Mouse (Mus musculus): ENCODE data around the gene Gm9945. TPM values are rescaled to one million over a fixed set of nuclear protein-coding genes. Genes with fewer than 3 reads are reported as not detected.

Gm9945 gene
- polyA plus RNA-seq, 1 experiment from 2014 or later: not detected

- Histone ChIP-seq H3K4me3 (ENCODE audit: low read depth, low read length) (no peak overlapping the region), H3K9ac (ENCODE audit: low read depth, low read length) (no peak overlapping the region), H3K27me3 (ENCODE audit: control insufficient read depth, insufficient read depth, low read depth, low read length) (no peaks in the 10 kb centered on the region), H3K36me3 (ENCODE audit: control insufficient read depth, insufficient read depth, low read length) (no peaks in the 10 kb centered on the region), H3K27ac (ENCODE audit: low read length) (no peak overlapping the region), H3K4me1 (ENCODE audit: control insufficient read depth, insufficient read depth, low read length) (no peaks in the 10 kb centered on the region), H3K9me3 (replicated peaks; ENCODE audit: control insufficient read depth, low read length, poor library complexity, severe bottlenecking) (no peaks in the 10 kb centered on the region), H3K4me2 (ENCODE audit: low read length) (no peak overlapping the region)
- WGBS: 40% methylated on average over 6 of the region's 6 CpGs
- no peak for ATAC-seq
Measured at GRCm38 (mm10) chr11:53443861-53444260, 36.1 kb upstream of the Gm9945 start.

GRCm38 (mm10) chr11:53445562-53445961 is 34.4 kb upstream of the Gm9945 start:
- Histone ChIP-seq H3K9me3 (replicated peaks; ENCODE audit: control insufficient read depth, low read length, poor library complexity, severe bottlenecking) (no peaks in the 10 kb centered on the region), H3K4me1 (ENCODE audit: control insufficient read depth, insufficient read depth, low read length) (no peaks in the 10 kb centered on the region), H3K27me3 (ENCODE audit: control insufficient read depth, insufficient read depth, low read depth, low read length) (no peaks in the 10 kb centered on the region), H3K36me3 (ENCODE audit: control insufficient read depth, insufficient read depth, low read length) (no peaks in the 10 kb centered on the region), H3K4me3 (ENCODE audit: low read depth, low read length) (no peak overlapping the region), H3K9ac (ENCODE audit: low read depth, low read length) (no peak overlapping the region), H3K27ac (ENCODE audit: low read length) (no peak overlapping the region), H3K4me2 (ENCODE audit: low read length) (no peak overlapping the region)
- 54% methylated on average over 13 of the region's 13 CpGs for WGBS
- no peak for ATAC-seq

- H3K36me3 ChIP-seq (ENCODE audit: control insufficient read depth, insufficient read depth, low read length): no peaks in the 10 kb centered on the region
- no peak overlapping the region for H3K4me2 ChIP-seq (ENCODE audit: low read length)
- H3K4me1 ChIP-seq (ENCODE audit: control insufficient read depth, insufficient read depth, low read length): no peaks in the 10 kb centered on the region
- H3K27ac ChIP-seq (ENCODE audit: low read length): no peak overlapping the region
- H3K4me3 ChIP-seq (ENCODE audit: low read depth, low read length): no peak overlapping the region
- WGBS: 88% methylated on average over 13 of the region's 13 CpGs
- no peak overlapping the region for H3K9ac ChIP-seq (ENCODE audit: low read depth, low read length)
- no peaks in the 10 kb centered on the region for H3K9me3 ChIP-seq (replicated peaks; ENCODE audit: control insufficient read depth, low read length, poor library complexity, severe bottlenecking)
- H3K27me3 ChIP-seq (ENCODE audit: control insufficient read depth, insufficient read depth, low read depth, low read length): no peaks in the 10 kb centered on the region
- no peak for ATAC-seq
Measured at GRCm38 (mm10) chr11:53446183-53446582, 33.8 kb upstream of the Gm9945 start.

GRCm38 (mm10) chr11:53447996-53448395 is 32.0 kb upstream of the Gm9945 start:
- H3K27me3 ChIP-seq (ENCODE audit: control insufficient read depth, insufficient read depth, low read depth, low read length): no peaks in the 10 kb centered on the region
- H3K9ac ChIP-seq (ENCODE audit: low read depth, low read length): no peak overlapping the region
- H3K4me1 ChIP-seq (ENCODE audit: control insufficient read depth, insufficient read depth, low read length): no peaks in the 10 kb centered on the region
- ATAC-seq: no peak
- no peaks in the 10 kb centered on the region for H3K36me3 ChIP-seq (ENCODE audit: control insufficient read depth, insufficient read depth, low read length)
- no peak overlapping the region for H3K4me2 ChIP-seq (ENCODE audit: low read length)
- H3K4me3 ChIP-seq (ENCODE audit: low read depth, low read length): no peak overlapping the region
- 91% methylated on average over 8 of the region's 8 CpGs for WGBS
- H3K9me3 ChIP-seq (replicated peaks; ENCODE audit: control insufficient read depth, low read length, poor library complexity, severe bottlenecking): no peaks in the 10 kb centered on the region
- H3K27ac ChIP-seq (ENCODE audit: low read length): no peak overlapping the region

GRCm38 (mm10) chr11:53448529-53448928 is 31.4 kb upstream of the Gm9945 start:
- Histone ChIP-seq H3K27me3 (ENCODE audit: control insufficient read depth, insufficient read depth, low read depth, low read length) (no peaks in the 10 kb centered on the region), H3K4me3 (ENCODE audit: low read depth, low read length) (no peak overlapping the region)

GRCm38 (mm10) chr11:53450070-53450705 is 29.8 kb upstream of the Gm9945 start:
- no peak overlapping the region for H3K4me2 ChIP-seq (ENCODE audit: low read length)
- H3K27ac ChIP-seq (ENCODE audit: low read length): no peak overlapping the region
- H3K27me3 ChIP-seq (ENCODE audit: control insufficient read depth, insufficient read depth, low read depth, low read length): no peaks in the 10 kb centered on the region
- no peak overlapping the region for H3K9ac ChIP-seq (ENCODE audit: low read depth, low read length)
- H3K4me3 ChIP-seq (ENCODE audit: low read depth, low read length): no peak overlapping the region
- no peaks in the 10 kb centered on the region for H3K36me3 ChIP-seq (ENCODE audit: control insufficient read depth, insufficient read depth, low read length)
- H3K4me1 ChIP-seq (ENCODE audit: control insufficient read depth, insufficient read depth, low read length): no peaks in the 10 kb centered on the region
- ATAC-seq: no peak
- 68% methylated on average over 15 of the region's 15 CpGs for WGBS
- H3K9me3 ChIP-seq (replicated peaks; ENCODE audit: control insufficient read depth, low read length, poor library complexity, severe bottlenecking): no peaks in the 10 kb centered on the region

More at GRCm38 (mm10) chr11:53448529-53448928, 31.4 kb upstream of the Gm9945 start:
- no peak overlapping the region for H3K4me2 ChIP-seq (ENCODE audit: low read length)
- H3K4me1 ChIP-seq (ENCODE audit: control insufficient read depth, insufficient read depth, low read length): no peaks in the 10 kb centered on the region
- ATAC-seq: no peak
- H3K36me3 ChIP-seq (ENCODE audit: control insufficient read depth, insufficient read depth, low read length): no peaks in the 10 kb centered on the region
- WGBS: 81% methylated on average over 1 of the region's 1 CpGs
- no peak overlapping the region for H3K9ac ChIP-seq (ENCODE audit: low read depth, low read length)
- no peaks in the 10 kb centered on the region for H3K9me3 ChIP-seq (replicated peaks; ENCODE audit: control insufficient read depth, low read length, poor library complexity, severe bottlenecking)
- H3K27ac ChIP-seq (ENCODE audit: low read length): no peak overlapping the region

GRCm38 (mm10) chr11:53451361-53451760 is 28.6 kb upstream of the Gm9945 start:
- Histone ChIP-seq H3K4me1 (ENCODE audit: control insufficient read depth, insufficient read depth, low read length) (no peaks in the 10 kb centered on the region), H3K27me3 (ENCODE audit: control insufficient read depth, insufficient read depth, low read depth, low read length) (peaks cover 7% of the 10 kb centered on the region), H3K9ac (ENCODE audit: low read depth, low read length) (no peak overlapping the region), H3K36me3 (ENCODE audit: control insufficient read depth, insufficient read depth, low read length) (no peaks in the 10 kb centered on the region), H3K27ac (ENCODE audit: low read length) (no peak overlapping the region), H3K4me3 (ENCODE audit: low read depth, low read length) (no peak overlapping the region), H3K9me3 (replicated peaks; ENCODE audit: control insufficient read depth, low read length, poor library complexity, severe bottlenecking) (no peaks in the 10 kb centered on the region), H3K4me2 (ENCODE audit: low read length) (no peak overlapping the region)
- no peak for ATAC-seq
- 82% methylated on average over 2 of the region's 2 CpGs for WGBS

- Histone ChIP-seq H3K27me3 (ENCODE audit: control insufficient read depth, insufficient read depth, low read depth, low read length) (peaks cover 9% of the 10 kb centered on the region), H3K36me3 (ENCODE audit: control insufficient read depth, insufficient read depth, low read length) (no peaks in the 10 kb centered on the region), H3K4me3 (ENCODE audit: low read depth, low read length) (no peak overlapping the region), H3K9me3 (replicated peaks; ENCODE audit: control insufficient read depth, low read length, poor library complexity, severe bottlenecking) (no peaks in the 10 kb centered on the region), H3K27ac (ENCODE audit: low read length) (no peak overlapping the region), H3K9ac (ENCODE audit: low read depth, low read length) (no peak overlapping the region), H3K4me1 (ENCODE audit: control insufficient read depth, insufficient read depth, low read length) (peaks cover 4% of the 10 kb centered on the region), H3K4me2 (ENCODE audit: low read length) (no peak overlapping the region)
- WGBS: 96% methylated on average over 9 of the region's 9 CpGs
- ATAC-seq: no peak
Measured at GRCm38 (mm10) chr11:53452396-53452795, 27.6 kb upstream of the Gm9945 start.

- 88% methylated on average over 5 of the region's 5 CpGs for WGBS
- Histone ChIP-seq H3K36me3 (ENCODE audit: control insufficient read depth, insufficient read depth, low read length) (no peaks in the 10 kb centered on the region), H3K4me2 (ENCODE audit: low read length) (no peak overlapping the region), H3K4me1 (ENCODE audit: control insufficient read depth, insufficient read depth, low read length) (peaks cover 4% of the 10 kb centered on the region), H3K9me3 (replicated peaks; ENCODE audit: control insufficient read depth, low read length, poor library complexity, severe bottlenecking) (no peaks in the 10 kb centered on the region), H3K27me3 (ENCODE audit: control insufficient read depth, insufficient read depth, low read depth, low read length) (peaks cover 16% of the 10 kb centered on the region), H3K27ac (ENCODE audit: low read length) (no peak overlapping the region), H3K4me3 (ENCODE audit: low read depth, low read length) (no peak overlapping the region), H3K9ac (ENCODE audit: low read depth, low read length) (no peak overlapping the region)
- ATAC-seq: no peak
Measured at GRCm38 (mm10) chr11:53453031-53453430, 26.9 kb upstream of the Gm9945 start.
